Mouse (Mus musculus): ENCODE results near the gene Hhat. TPM values are rescaled to one million over a fixed set of nuclear protein-coding genes. Genes with fewer than 3 reads are reported as not detected.
A peak's percentile ranks its signal among the peaks of the same experiment; 100 is the strongest.

Hhat gene
- total and polyA plus RNA-seq, 3 experiments = 0.39 to 1.0 TPM; not detected in 1

DNA sequence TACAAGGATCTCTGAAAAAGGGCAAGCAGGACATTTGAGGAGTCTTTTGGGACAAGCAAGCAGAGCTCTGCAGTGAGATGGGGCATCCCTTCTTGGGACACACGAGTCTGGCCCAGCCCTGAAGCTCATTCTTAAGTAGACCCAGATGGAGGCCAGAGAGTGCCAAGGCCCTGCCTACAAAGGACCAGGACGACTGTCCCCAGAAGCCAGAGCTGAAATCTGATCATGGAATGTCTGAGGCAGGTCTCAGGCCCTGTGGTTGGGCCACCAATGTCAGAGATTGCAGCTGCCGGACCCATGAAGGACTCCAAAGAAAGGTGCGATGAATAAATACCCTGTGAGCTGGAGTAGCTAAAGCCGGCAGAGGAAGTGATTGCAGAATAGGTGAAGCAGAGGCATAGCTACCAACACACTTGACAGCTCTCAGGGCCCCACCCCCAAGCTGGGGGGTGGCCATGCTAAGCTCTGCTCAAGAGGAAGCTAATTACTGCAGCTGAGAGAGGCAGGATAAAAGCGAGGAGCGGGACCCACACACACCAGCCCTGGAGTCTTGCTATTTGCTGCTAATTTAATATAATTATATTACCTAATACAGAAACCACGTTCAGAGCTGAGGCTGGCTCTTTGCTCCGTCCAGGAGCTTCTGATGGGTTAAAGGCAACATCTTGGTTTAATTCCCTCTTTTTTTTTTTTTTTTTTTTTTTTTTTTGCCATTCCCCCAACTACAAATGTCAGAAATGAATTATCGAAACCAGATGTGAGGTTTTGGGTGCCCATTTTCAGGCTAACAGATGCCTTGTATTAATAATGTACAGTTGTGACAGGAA lies 28.4 kb upstream of the Hhat start:
- H3K9me3 ChIP-seq (replicated peaks; ENCODE audit: insufficient read depth, low read length) = no peaks in the 10 kb centered on the region
- H3K4me3 ChIP-seq (ENCODE audit: control insufficient read depth in 1 of 2, insufficient read depth in 1 of 2, low read depth in 2 of 2, low read length in 2 of 2) = no peak overlapping the region
- peak; percentile 49 for DNase-seq (ENCODE audit: low read depth, low spot score)
- peaks cover 0 to 12% of the 10 kb centered on the region in 2 experiments; a peak in 3 of 4 replicates for H3K4me1 ChIP-seq (ENCODE audit: control insufficient read depth in 1 of 2, insufficient read depth in 2 of 2, low read length in 2 of 2)
- H3K36me3 ChIP-seq (ENCODE audit: control insufficient read depth in 1 of 2, insufficient read depth in 2 of 2, low read length in 2 of 2) = peaks cover 0 to 9% of the 10 kb centered on the region in 2 experiments; a peak in 1 of 4 replicates
- no peak overlapping the region for H3K9ac ChIP-seq (ENCODE audit: control insufficient read depth, low read depth, low read length, poor library complexity, severe bottlenecking)
- no peaks in the 10 kb centered on the region for H3K79me2 ChIP-seq (ENCODE audit: control insufficient read depth, insufficient read depth, low read length, poor library complexity)
- H3K27ac ChIP-seq (ENCODE audit: control insufficient read depth, low read depth, low read length) = no peak overlapping the region
- H3K27me3 ChIP-seq (ENCODE audit: control insufficient read depth in 1 of 2, insufficient read depth in 2 of 2, low read length in 2 of 2) = no peaks in the 10 kb centered on the region
- TF ChIP-seq ZNF384 (IDR thresholded peaks at IDR 0.05; ENCODE audit: low read depth, low read length) (peak; percentile 57), MAFK (IDR thresholded peaks at IDR 0.05; ENCODE audit: borderline replicate concordance, low read depth, low read length) (no peak), GATA1 (IDR thresholded peaks at IDR 0.05; ENCODE audit: low read depth, low read length) (no peak)

DNA sequence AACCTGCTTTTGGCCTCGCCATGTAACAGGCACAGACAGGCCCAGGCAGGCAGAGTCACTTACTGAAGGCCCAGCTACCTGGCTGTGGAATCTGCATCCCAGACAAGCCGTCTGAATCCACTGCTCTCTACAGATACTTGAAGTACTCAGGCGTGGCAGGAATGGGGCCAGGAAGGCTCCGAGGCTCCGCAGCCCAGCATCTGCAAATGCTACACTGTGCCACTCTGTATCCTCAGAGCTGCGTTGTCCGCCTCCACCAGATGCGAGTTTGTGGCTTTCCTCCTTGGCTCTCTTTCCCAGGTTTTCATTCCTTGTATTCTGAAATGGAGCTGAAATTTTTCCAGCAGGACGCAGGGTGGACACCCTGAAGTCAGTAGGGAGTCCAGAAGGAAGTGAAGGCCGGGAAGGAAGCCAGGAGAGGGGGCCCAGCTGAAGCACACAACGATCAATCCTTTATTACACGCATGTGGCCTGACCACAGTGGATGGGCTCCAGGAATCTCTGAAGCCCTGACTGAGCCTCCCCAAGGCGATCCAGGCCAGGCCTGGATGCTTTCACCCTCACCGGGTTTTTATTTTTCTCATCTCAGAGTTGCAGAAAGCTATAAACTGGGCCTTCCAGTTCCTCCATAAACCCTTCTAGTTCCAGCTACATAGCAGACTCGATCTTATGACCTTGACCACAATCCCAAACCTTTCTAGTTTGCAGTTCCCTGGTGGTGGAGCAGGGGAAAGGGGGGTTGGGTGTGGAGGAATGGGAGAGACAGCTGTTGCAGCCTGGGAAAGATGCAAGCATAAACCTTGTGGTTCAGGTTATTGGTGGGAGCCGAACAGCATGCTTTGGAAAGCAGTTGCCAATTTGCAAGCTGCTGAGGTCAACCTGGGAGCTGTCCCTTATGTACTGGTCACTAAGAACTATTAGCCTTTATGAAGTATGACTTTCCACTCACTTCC lies 27.5 kb upstream of the Hhat start:
- Histone ChIP-seq H3K79me2 (ENCODE audit: control insufficient read depth, insufficient read depth, low read length, poor library complexity) (no peaks in the 10 kb centered on the region), H3K4me1 (ENCODE audit: control insufficient read depth in 1 of 2, insufficient read depth in 2 of 2, low read length in 2 of 2) (peaks cover 0 to 12% of the 10 kb centered on the region in 2 experiments; a peak in 3 of 4 replicates), H3K4me3 (ENCODE audit: control insufficient read depth in 1 of 2, insufficient read depth in 1 of 2, low read depth in 2 of 2, low read length in 2 of 2) (no peak overlapping the region), H3K27me3 (ENCODE audit: control insufficient read depth in 1 of 2, insufficient read depth in 2 of 2, low read length in 2 of 2) (no peaks in the 10 kb centered on the region), H3K27ac (ENCODE audit: control insufficient read depth, low read depth, low read length) (no peak overlapping the region), H3K36me3 (ENCODE audit: control insufficient read depth in 1 of 2, insufficient read depth in 2 of 2, low read length in 2 of 2) (peaks cover 0 to 9% of the 10 kb centered on the region in 2 experiments; a peak in 1 of 4 replicates), H3K9ac (ENCODE audit: control insufficient read depth, low read depth, low read length, poor library complexity, severe bottlenecking) (no peak overlapping the region), H3K9me3 (replicated peaks; ENCODE audit: insufficient read depth, low read length) (no peaks in the 10 kb centered on the region)
- TF ChIP-seq MAZ (IDR thresholded peaks at IDR 0.05; ENCODE audit: low read depth, low read length) = no peak
- no peak for TF ChIP-seq POLR2A (IDR thresholded peaks at IDR 0.05; ENCODE audit: control insufficient read depth in 1 of 2, insufficient read depth in 1 of 2, low read depth in 1 of 2, low read length in 2 of 2, poor library complexity in 1 of 2)
- no peak for TF ChIP-seq SMC3 (IDR thresholded peaks at IDR 0.05; ENCODE audit: low read depth, low read length)
- TF ChIP-seq ZMIZ1 (IDR thresholded peaks at IDR 0.05; ENCODE audit: low read depth, low read length) = no peak
- TF ChIP-seq TAL1 (IDR thresholded peaks at IDR 0.05; ENCODE audit: low read length) = no peak
- DNase-seq (ENCODE audit: low read depth, low spot score) = no peak

- peak; percentile 13 for DNase-seq (ENCODE audit: low read depth, low spot score)
- Histone ChIP-seq H3K4me1 (ENCODE audit: control insufficient read depth in 1 of 2, insufficient read depth in 2 of 2, low read length in 2 of 2) (peaks cover 3 to 18% of the 10 kb centered on the region in 2 experiments), H3K9me3 (replicated peaks; ENCODE audit: insufficient read depth, low read length) (no peaks in the 10 kb centered on the region), H3K27ac (ENCODE audit: control insufficient read depth, low read depth, low read length) (no peak overlapping the region), H3K36me3 (ENCODE audit: control insufficient read depth in 1 of 2, insufficient read depth in 2 of 2, low read length in 2 of 2) (peaks cover 0 to 15% of the 10 kb centered on the region in 2 experiments; a peak in 2 of 4 replicates), H3K4me3 (ENCODE audit: control insufficient read depth in 1 of 2, insufficient read depth in 1 of 2, low read depth in 2 of 2, low read length in 2 of 2) (no peak overlapping the region; a peak in 1 of 4 replicates), H3K27me3 (ENCODE audit: control insufficient read depth in 1 of 2, insufficient read depth in 2 of 2, low read length in 2 of 2) (no peaks in the 10 kb centered on the region), H3K79me2 (ENCODE audit: control insufficient read depth, insufficient read depth, low read length, poor library complexity) (no peaks in the 10 kb centered on the region; the same call in 1 of the 2 replicates), H3K9ac (ENCODE audit: control insufficient read depth, low read depth, low read length, poor library complexity, severe bottlenecking) (peak overlapping the region; percentile 20; the same call in 1 of the 2 replicates)
- TF ChIP-seq UBTF (IDR thresholded peaks at IDR 0.05; ENCODE audit: borderline replicate concordance, insufficient read depth, low read depth, low read length) (no peak), ELF1 (IDR thresholded peaks at IDR 0.05; ENCODE audit: low read depth, low read length) (no peak), POLR2AphosphoS2 (IDR thresholded peaks at IDR 0.05; ENCODE audit: low read length) (no peak), MXI1 (IDR thresholded peaks at IDR 0.05; ENCODE audit: low read depth, low read length) (no peak)
These were observed 25.9 kb upstream of the Hhat start for GRCm38 (mm10) chr1:192797011-192797274.

All from MEL (cell line).